Mouse (Mus musculus): ENCODE measurements at regions not wholly inside any gene's neighbourhood (a gene's known extent, or its start where the extent isn't known, plus 50 kb on each side); places are given as distances from the start of the nearest gene placed in this dataset.

- no peak for TF ChIP-seq CTCF (IDR thresholded peaks at IDR 0.05; ENCODE audit: borderline replicate concordance, insufficient read depth, low read length)
- no peak for TF ChIP-seq POLR2A (IDR thresholded peaks at IDR 0.05; ENCODE audit: low read depth, low read length)
These were observed 58.5 kb downstream of the Ier5 start for GRCm38 (mm10) chr1:155040939-155041371.

Measured in embryonic fibroblast, embryonic 13.5 days (primary cell).